In the genomic region with DNA sequence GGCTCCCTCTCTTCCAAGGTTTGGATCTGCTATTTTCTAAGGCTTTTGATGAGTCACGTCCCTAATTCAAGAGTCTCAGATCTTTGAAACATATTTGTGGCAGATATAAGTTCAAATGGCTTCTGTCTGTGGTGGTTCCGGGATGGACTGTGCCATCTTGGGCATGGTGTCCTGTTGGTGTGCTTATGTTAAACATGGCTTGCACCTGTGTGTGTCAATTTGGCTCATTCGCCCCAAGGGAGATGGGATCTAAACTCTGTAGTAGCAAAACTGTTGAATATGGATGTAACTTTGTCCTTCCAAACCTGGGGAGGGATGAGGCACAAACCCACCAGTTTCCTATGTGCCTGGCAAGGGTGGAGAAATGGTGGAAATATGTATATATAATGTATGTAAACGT, we compare ENCODE assay signal across 23 mouse cellular contexts. TPM values are rescaled to one million over a fixed set of nuclear protein-coding genes. Genes with fewer than 3 reads are reported as not detected.
DNase-seq lines count a peak whose midpoint lies in the region; ATAC-seq and TF ChIP-seq lines count a peak whose summit lies in the region.
"Had no signal": no experiment of that assay in that cellular context is flagged by ENCODE, and none has a peak within 500 bp of the region (broad histone marks: within the 10 kb centered on the region; RNA-seq: fewer than 3 reads in every experiment).

No protein-coding gene starts in this region.

- no peaks in the 10 kb centered on the region for H3K79me3 ChIP-seq in C2C12 (ENCODE audit: low read depth)

- H3K4me3 ChIP-seq in C2C12 (ENCODE audit: insufficient read depth, poor library complexity, severe bottlenecking) (no peak overlapping the region), myocyte (no peak overlapping the region)
- H3K4me3 ChIP-seq in intestine, postnatal 0 days (ENCODE audit: low read depth, low read length) = no peak overlapping the region

- H3K4me2 ChIP-seq in myocyte (ENCODE audit: low read depth) = peak overlapping the region; percentile 36
- no peak overlapping the region for H3K4me2 ChIP-seq in intestine, postnatal 0 days (replicated peaks; ENCODE audit: low read depth)

- H3K9ac ChIP-seq in intestine, postnatal 0 days (ENCODE audit: low read depth, low read length) = no peak overlapping the region

- H3K36me3 ChIP-seq in C2C12 (ENCODE audit: control insufficient read depth, insufficient read depth) = no peaks in the 10 kb centered on the region
- no peaks in the 10 kb centered on the region for H3K36me3 ChIP-seq in myocyte (ENCODE audit: control insufficient read depth, insufficient read depth)
- no peaks in the 10 kb centered on the region for H3K36me3 ChIP-seq in intestine, postnatal 0 days (ENCODE audit: control insufficient read depth, insufficient read depth)
- H3K36me3 ChIP-seq: G1E had no signal

- H3K27me3 ChIP-seq in C2C12 (ENCODE audit: control insufficient read depth, insufficient read depth, insufficient read length) (no peaks in the 10 kb centered on the region), myocyte (ENCODE audit: control insufficient read depth, insufficient read depth, insufficient read length) (no peaks in the 10 kb centered on the region)
- no peaks in the 10 kb centered on the region for H3K27me3 ChIP-seq in intestine, postnatal 0 days (replicated peaks; ENCODE audit: control insufficient read depth, insufficient read depth, low read length)
- H3K27me3 ChIP-seq: CH12.LX had no signal

- H3K79me2 ChIP-seq in C2C12 (ENCODE audit: control insufficient read depth, insufficient read depth) (no peaks in the 10 kb centered on the region), myocyte (ENCODE audit: control insufficient read depth, insufficient read depth) (no peaks in the 10 kb centered on the region)

- no peak overlapping the region for H3ac ChIP-seq in C2C12 (ENCODE audit: control insufficient read depth, insufficient read length, low read depth)
- H3ac ChIP-seq in myocyte (ENCODE audit: control insufficient read depth, insufficient read length) = no peak overlapping the region

- H3K9me3 ChIP-seq in intestine, postnatal 0 days (ENCODE audit: control insufficient read depth) = no peaks in the 10 kb centered on the region

- H3K4me1 ChIP-seq in intestine, postnatal 0 days (replicated peaks; ENCODE audit: control insufficient read depth, insufficient read depth, low read length) = no peaks in the 10 kb centered on the region

- no peak overlapping the region for H3K27ac ChIP-seq in intestine, postnatal 0 days (ENCODE audit: low read depth, low read length)

- peak; percentile 55 for ATAC-seq in frontal cortex, adult (ENCODE audit: low TSS enrichment)
- ATAC-seq in intestine, postnatal 0 days = no peak
- ATAC-seq: activated CD4-positive, CD25-positive, alpha-beta regulatory T cell, adult 4 months; CD4-positive, CD25-positive, alpha-beta regulatory T cell, adult 4 months; Patski had no signal

- TF ChIP-seq POLR2A in myocyte (IDR thresholded peaks at IDR 0.05; ENCODE audit: insufficient read length, low read depth) = no peak

- WGBS in intestine, postnatal 0 days = 87% methylated on average over 4 of the region's 4 CpGs

- TF ChIP-seq CTCF in C2C12 (IDR thresholded peaks at IDR 0.05; ENCODE audit: control insufficient read depth, insufficient read depth, insufficient read length) = no peak
- no peak for TF ChIP-seq CTCF in intestine, postnatal 0 days (IDR thresholded peaks at IDR 0.05; ENCODE audit: low read depth)

- DNase-seq in frontal cortex, adult 2 months (ENCODE audit: extremely low spot score in 1 of 2, low spot score in 1 of 2) = no peak
- DNase-seq in heart, adult 11 months = peak; percentile 17
- DNase-seq in heart, adult 9 months (ENCODE audit: low spot score in 2 of 2) = no peak
- DNase-seq in lung, postnatal 10 days = no peak
- DNase-seq: adrenal gland, adult 2 months; adrenal gland, adult 8-10 months; adrenal gland, postnatal 10 days; adrenal gland, postnatal 14 days; adrenal gland, postnatal 25 days; adrenal gland, postnatal 36 days; B cell, adult 2 months; cerebellum, adult 11 months; cerebellum, adult 11-12 months; cerebellum, adult 18-20 months had no signal

TF ChIP-seq in C2C12, 6 proteins besides CTCF, POLR2A, EP300 and RAD21:
- TF ChIP-seq MYOG (IDR thresholded peaks at IDR 0.05; ENCODE audit: control insufficient read depth, extremely low read depth, insufficient read length) (no peak), USF1 (IDR thresholded peaks at IDR 0.05; ENCODE audit: low read depth) (no peak), FOSL1 (IDR thresholded peaks at IDR 0.05; ENCODE audit: insufficient read depth, low read length, poor library complexity, severe bottlenecking) (no peak), CEBPB (IDR thresholded peaks at IDR 0.05; ENCODE audit: low read depth) (no peak), MYOD1 (IDR thresholded peaks at IDR 0.05; ENCODE audit: control insufficient read depth, insufficient read length, low read depth) (peak; percentile 86), MAX (IDR thresholded peaks at IDR 0.05) (no peak)

TF ChIP-seq in myocyte, 11 proteins besides CTCF, POLR2A, EP300 and RAD21:
- no peak for TF ChIP-seq USF1 (IDR thresholded peaks at IDR 0.05; ENCODE audit: low read depth)
- no peak for TF ChIP-seq CEBPB (IDR thresholded peaks at IDR 0.05; ENCODE audit: insufficient read depth, poor library complexity, severe bottlenecking)
- TF ChIP-seq MYOD1 (IDR thresholded peaks at IDR 0.05; ENCODE audit: control insufficient read depth in 1 of 3, insufficient read length in 2 of 3, low read depth in 2 of 3) = peak in 2 of 3 experiments; percentile 77
- no peak for TF ChIP-seq MYOG (IDR thresholded peaks at IDR 0.05; ENCODE audit: control insufficient read depth in 1 of 3, insufficient read depth in 1 of 3, insufficient read length in 2 of 3, low read depth in 2 of 3)

RNA-seq across cellular contexts. Expression of gene Epb41l3, which starts 21.6 kb away (rescaled TPM):
- 167 and 173 TPM in 2 replicates for polyA plus RNA-seq in frontal cortex, adult 2 months (2012; rRNA removed)
- polyA plus RNA-seq in C2C12 (2012; fragmentation: generic; extraction: Trizol) = 41.4 TPM
- polyA plus RNA-seq in myocyte (2012; fragmentation: generic; extraction: Trizol) = 19.5 TPM
- polyA plus RNA-seq in intestine, postnatal 0 days (2015; fragmentation: Nextera tagmentation; extraction: Ambion mirVana) = 174 and 213 TPM in 2 replicates
- polyA plus RNA-seq: G1E had no signal
